Mouse (Mus musculus): ENCODE measurements around the gene Krt34.

Krt34 gene

DNA sequence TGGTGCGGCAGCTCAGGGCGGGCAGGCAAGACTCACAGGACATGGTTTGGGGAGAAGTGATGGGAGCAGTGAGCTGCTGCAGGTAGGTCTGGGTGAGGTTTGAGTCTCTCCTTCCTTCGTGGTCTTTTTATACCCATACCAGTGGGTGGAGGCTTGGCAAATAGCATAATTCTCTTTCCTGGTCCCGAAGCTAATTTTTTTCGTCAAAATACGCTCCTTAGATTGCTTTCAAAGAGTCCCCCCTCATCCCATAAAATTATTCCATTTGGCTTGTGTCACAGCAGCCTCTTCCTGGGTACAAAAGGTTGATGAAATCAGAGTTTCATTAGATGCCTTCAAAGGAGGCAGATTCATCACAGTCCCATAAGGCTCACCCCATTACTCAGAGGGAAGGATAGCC, at the start of gene Krt34:
TSS of gene Krt34 (minus strand) at position 101 of the 400 bp plus-strand sequence.
- CTCF ChIA-PET, result no interaction called here
- POLR2A ChIA-PET, result no interaction called here

DNA sequence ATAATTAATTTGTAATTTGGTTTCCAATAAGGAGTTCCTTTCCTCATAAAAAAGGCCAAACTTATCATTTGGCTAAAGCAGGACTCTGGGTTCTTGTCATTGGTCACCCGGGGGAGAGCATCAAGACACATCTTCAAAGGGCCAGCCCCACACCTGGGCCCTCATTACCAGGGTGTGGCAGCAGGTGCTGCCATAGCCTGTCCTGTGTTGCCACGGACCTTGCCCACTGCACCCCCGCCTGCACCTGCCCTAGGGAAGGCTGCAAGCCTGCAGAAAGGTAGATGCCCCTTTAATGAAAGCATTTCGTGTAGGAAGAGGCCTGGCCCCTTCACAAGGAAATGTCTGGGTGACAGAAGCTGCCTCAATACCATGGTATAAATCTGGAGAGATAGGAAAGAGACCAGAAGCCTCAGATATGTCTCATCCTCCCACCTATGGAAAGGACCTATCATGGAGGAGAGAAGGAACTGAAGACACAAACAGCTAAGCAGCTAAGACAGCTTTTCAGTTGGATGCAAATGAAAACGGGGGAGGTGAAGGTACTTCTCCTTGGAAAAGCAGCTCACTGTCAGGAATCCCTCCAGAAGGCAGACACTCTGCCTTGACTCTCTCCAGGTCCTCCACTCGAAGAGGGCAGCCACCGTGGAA, 47.1 kb upstream of the Krt34 start:
- POLR2A ChIA-PET, result no interaction called here
- CTCF ChIA-PET, result interaction anchor here in 1 of 4 experiments (1.2 kb wide), 1 partner anchor 81 kb away, joined by 3 read pairs; no protein-coding TSS in a partner anchor

DNA sequence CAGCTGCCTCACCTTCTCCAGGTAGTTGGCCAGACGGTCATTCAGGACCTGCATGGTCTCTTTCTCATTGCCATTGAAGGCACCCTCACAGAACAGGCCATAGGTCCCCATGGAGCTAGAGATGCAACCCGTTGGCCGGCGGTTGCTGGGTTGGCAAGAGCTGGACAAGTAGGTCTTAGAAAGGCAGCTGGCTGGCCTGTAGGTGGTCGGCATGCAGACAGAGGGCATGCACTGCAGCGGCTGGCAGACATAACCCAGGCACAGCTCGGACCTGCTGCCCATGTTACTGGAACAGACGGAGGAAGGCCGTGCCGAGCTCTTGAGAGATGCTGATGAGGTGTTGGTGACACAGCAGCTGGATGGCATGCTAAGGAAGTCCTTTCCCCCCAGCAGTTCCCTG, 46.5 kb upstream of the Krt34 start, which contains the start of gene Krt32:
TSS of gene Krt32 (minus strand) at position 366 of the 400 bp plus-strand sequence.
- ChIA-PET POLR2A (no interaction called here), CTCF (interaction anchor here in 1 of 4 experiments (1.2 kb wide), 1 partner anchor 81 kb away, joined by 3 read pairs; no protein-coding TSS in a partner anchor)

DNA sequence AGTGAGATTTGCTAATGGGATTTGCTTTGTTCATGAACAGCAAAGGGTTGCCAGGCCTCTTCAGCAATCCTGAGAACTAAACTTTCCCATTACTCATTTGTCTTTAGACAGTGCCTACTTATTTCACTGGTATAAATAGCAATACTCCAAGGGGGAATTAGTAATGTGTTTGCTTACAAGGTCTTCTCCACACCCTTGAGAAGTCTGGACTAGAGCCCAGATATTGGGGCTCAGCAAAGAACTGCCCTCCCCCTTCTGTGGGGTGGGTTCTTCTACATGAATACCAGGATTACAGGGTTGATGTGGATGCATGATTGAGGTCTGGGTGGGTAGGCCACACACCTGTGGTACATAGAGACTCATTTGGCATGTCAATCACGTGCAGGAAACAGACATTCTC, 32.5 kb upstream of the Krt34 start:
- CTCF ChIA-PET, result no interaction called here
- POLR2A ChIA-PET, result no interaction called here

DNA sequence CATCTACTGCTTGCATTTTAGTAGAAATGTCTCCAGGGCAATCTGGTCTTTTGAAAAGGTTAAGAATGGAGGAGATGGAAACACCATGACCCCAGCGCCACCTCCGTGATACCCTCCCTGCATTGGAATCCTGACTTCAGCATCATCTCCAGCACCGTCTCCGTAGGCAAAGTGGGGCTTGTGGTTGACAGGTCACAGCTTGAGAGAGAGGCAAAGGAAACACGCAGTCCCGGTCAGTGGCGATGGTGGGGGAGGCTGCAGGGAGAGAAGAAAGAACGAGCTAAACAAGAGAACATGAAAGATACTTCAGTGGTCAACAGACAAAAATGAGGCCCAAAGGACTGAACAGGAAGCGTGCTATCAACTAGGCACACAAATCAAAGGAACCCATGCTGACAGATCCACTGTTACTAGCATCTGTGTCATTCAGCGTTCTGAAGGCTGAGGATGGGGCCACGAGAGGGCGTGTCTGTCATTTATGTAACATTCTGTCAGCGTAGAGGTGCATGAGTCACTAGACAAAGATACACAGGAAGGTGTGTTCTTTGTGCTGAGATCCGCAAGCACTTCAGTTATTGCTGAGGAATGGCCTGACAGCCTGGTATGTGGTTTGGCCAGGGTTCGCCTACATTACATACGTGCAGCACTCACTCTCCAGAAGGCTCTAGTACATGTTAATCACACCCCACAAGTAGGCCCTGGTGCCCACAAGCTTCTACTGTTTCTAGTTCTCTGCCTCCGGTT, 26.1 kb upstream of the Krt34 start:
- CTCF ChIA-PET, result interaction anchor here in 1 of 4 experiments (0.6 to 1.1 kb wide), 2 partner anchors 60 to 101 kb away, joined by 4 read pairs; no protein-coding TSS in a partner anchor
- POLR2A ChIA-PET, result interaction anchor here in 1 of 4 experiments (0.5 kb wide), 1 partner anchor 80 kb away, joined by 5 read pairs; no protein-coding TSS in a partner anchor

DNA sequence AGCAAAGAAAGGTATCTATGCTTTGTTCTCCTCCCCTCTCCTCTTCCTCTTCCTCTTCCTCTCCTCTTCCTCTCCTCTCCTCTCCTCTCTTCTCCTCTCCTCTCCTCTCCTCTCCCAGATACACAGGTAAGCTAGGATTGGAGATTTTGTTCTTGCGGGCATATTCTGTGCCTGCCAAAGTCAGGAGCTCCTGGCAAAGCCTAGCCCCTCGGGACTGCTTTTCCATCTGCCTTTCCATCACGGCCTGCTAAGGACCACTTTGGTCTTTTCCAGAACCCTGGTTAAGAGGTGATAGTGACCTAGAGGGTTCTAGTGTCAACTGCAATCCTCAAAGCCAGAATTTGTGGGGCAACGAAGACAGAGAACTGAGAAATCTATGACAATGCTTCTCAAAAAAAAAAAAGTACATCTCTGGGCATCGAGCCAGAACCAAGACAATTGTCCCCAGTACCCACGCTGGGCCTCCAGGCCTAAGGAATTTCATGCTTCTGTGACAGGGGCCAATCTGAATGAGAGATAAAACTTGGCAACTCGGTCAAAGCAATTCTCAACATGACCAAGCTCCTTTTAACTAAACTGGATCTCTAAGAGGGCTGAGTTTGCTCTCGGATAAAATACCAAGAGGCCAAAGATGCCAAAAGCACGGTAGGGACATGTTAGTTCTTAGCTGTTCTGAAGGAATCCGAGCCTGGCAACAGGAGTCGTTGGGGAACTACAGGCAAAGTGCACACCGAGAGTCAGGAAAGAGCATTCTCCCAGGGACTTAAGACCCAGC, 25.1 kb upstream of the Krt34 start:
- CTCF ChIA-PET, result no interaction called here
- POLR2A ChIA-PET, result no interaction called here

DNA sequence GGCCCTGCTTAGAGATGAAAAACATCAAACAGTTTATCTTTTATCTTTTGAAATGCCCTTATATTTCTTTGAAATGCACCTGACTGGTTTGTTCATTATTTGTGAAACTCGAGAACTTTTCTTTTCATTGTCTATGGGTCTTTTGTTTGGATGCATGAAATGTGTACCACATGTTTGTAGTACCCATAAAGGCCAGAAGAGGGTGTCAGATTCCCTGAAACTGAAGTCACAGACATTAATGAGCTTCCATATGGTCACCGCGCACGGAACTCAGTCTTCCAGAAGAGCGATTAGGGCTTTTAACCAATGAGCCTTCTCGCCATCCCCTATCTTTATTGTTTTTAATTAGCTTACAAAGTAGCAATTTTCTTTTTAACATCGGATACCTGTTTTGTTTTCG, 17.5 kb upstream of the Krt34 start:
- ChIA-PET CTCF (interaction anchor here (0.5 to 2.3 kb wide), 27 partner anchors 11 to 241 kb away, joined by 3 to 28 read pairs (median 3); partner anchors contain the start of gene Krt9 (in 1 of the 4)), POLR2A (interaction anchor here in 1 of 4 experiments (0.8 to 0.9 kb wide), 2 partner anchors 228 to 939 kb away, joined by 3 to 4 read pairs; no protein-coding TSS in a partner anchor)

DNA sequence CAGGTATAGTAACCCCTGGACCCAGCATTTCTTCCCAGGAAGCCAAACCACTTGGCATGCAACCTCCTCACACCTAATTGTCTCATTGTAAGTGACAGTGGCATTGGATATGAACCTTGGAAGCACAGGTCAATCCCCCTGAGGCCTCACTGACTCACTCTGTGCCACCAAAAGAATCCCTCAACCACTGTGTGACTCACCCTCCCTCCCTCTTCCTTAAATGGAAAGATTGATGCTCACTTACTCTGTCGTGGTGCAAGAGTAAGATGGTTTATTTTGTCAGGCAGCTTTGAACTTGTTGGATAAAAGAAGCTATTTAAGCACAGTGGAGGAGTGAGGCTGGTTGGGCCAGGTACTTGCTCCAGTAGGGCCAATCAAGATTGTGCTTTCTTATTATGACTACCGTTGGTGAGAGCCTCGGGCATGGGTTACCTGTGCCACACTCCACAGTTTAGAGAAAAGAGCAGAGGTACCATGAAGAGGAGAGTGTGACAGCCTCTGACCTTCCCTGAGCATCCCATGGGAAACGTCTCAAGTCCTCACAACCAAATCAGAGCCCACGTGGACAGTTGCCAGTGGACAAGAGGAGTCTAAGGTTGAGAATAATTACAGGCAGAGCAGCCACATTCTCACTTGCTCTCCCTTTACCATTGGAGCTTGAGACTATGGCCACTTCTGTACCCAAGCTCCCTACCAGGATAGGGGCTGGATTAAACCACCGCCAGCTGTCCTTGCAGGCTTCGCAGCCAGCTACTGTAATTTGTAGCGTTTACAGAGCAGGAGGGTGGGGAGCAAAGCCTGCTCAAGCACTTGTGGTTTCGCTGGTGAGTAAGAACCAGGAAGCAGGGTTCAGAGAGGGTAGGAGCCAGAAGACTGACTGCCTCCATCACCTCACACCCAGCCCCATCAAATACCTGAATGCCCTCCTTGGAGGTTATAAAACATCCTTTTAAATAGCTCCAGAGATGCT, 14.6 kb upstream of the Krt34 start:
- CTCF ChIA-PET, result no interaction called here
- POLR2A ChIA-PET, result interaction anchor here in 1 of 4 experiments (1.3 kb wide), 1 partner anchor 57 kb away, joined by 3 read pairs; no protein-coding TSS in a partner anchor

DNA sequence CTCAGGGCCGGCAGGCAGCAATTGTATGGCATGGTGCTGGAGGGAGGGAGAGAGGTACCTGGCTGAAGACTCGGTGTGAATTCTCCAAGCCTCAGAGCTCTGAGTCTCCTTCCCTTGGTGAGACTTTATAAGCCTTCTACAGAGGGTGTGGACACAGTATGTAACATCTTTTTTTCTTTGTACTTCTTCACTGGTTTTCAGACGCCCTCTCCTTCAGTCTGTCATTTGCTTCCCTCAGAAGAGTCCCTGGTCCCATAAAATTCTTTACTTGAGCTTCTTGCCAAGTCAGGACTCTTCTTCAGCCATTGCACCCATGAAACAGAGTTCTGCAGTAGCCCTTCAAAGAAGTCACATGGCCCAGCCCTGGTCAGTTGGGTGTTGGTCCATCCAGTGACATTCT, 9.1 kb upstream of the Krt34 start, which contains the start of gene Krt31:
TSS of gene Krt31 (minus strand) at position 101 of the 400 bp plus-strand sequence.
- CTCF ChIA-PET, result no interaction called here
- POLR2A ChIA-PET, result no interaction called here

DNA sequence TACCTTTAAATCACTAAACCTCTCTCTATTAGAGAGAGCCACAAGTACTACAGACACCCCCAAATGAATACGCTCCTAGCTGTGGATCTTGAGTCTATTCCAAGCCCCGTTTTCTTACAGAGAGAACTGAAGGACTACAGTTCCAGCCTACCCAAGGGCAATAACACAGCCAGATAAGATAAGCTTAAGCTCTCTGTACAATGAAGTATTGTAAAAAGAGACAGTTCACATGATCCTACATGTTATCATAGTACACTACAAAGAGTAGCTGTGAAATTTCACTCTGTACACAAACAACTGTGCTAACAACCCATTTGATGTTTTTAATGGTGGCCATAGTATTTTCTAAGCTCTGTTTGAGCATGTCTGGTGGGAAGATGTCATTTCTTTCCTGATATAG, 5.8 kb upstream of the Krt34 start:
- CTCF ChIA-PET, result interaction anchor here in 2 of 4 experiments (0.9 to 1.2 kb wide), 1 partner anchor 12 kb away, joined by 3 read pairs; no protein-coding TSS in a partner anchor
- POLR2A ChIA-PET, result no interaction called here

DNA sequence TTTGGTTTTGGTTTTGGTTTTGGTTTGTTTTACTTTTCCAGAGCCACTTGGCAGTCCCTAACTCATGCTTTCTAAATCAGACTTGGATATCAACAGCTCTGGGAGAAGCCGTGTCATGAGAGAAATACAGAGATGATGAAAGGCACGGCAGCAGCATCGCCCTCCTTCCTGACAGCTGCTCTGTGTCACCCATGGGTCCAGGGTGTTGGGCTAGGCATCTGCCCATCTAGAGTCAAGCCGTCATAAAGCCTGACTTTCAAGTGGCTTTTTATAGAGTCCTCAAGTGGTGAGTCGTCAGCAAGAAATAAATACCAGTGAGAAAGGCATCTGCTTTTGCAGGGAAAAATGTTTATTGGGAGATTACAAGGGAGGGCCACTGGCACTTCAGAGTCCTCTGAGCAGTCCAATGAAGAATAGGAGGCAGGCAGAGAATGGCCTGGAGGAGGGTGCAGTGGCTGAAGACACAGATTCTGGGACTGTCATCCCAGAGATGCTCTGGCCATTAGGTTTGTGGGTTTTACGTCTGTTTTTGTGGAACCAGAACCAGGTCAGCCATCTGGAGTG, 5.0 kb upstream of the Krt34 start:
- POLR2A ChIA-PET, result no interaction called here

DNA sequence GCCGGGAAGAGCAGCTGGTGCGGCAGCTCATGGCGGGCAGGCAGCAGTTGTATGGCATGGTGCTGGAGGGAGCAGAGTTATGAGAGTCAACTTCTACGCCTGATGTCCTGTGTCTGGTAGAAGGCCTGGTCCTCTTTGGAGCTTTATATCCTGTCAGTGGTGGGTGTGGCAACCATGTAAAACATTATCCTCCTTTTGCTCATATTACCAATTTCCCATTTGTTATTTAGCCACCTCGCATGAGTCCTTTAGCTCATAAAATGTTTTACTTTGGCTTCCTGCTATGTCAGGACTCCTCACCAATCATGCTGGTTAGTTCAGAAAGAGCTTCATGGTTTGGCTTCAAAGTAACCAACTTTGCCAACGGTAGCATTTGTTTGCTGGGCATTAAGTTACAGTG, 11.6 kb downstream of the Krt34 start, which contains the start of gene Krt33b:
TSS of gene Krt33b (minus strand) at position 101 of the 400 bp plus-strand sequence.
- CTCF ChIA-PET, result interaction anchor here in 1 of 4 experiments (1.5 kb wide), 1 partner anchor 139 kb away, joined by 3 read pairs; no protein-coding TSS in a partner anchor
- POLR2A ChIA-PET, result no interaction called here

More for the DNA sequence above, 5.0 kb upstream of the Krt34 start:
- CTCF ChIA-PET, result no interaction called here

DNA sequence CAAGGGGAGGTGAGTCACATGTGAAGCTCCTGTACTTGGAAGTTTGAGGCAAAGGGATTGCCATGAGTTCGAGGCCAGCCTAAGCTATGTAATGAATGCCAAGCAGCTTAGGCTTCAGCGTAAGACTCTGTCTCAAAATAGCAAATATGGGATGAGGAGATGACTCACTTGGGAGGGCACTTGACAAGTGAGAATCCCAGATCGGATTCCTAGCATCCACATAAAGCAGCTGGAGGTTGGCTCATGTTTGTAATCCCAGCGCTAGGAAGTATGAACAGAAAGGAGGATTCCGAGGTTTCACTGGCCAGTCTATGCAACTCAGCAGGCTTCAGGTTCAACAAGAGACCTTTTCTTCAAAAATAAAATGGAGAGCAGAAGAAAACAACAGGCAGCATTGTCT, 19.9 kb downstream of the Krt34 start:
- CTCF ChIA-PET, result interaction anchor here in 1 of 4 experiments (0.6 kb wide), 1 partner anchor 711 kb away, joined by 3 read pairs; no protein-coding TSS in a partner anchor
- POLR2A ChIA-PET, result interaction anchor here in 1 of 4 experiments (0.6 kb wide), 1 partner anchor 558 kb away, joined by 4 read pairs; no protein-coding TSS in a partner anchor

DNA sequence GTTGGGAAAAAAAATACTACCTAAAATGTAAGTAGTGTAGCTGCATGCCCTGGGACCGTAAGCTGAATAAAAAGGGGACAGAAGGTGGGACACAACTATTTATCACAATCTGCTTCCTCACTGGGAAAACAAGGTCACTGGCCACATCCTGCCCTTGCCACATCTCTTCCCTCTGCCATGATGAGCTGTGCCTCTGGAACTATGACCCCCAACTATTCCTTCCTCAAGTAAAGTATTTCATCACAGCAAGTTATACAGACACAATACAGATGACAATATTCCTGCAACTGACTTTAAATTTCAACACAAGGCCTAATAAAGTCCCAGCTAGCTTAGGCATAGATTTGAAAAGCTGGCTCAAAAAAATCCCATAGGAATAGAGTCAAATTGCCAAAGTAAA, 21.9 kb downstream of the Krt34 start:
- ChIA-PET CTCF (interaction anchor here in 1 of 4 experiments (1.0 kb wide), 1 partner anchor 12 kb away, joined by 4 read pairs; no protein-coding TSS in a partner anchor), POLR2A (no interaction called here)

DNA sequence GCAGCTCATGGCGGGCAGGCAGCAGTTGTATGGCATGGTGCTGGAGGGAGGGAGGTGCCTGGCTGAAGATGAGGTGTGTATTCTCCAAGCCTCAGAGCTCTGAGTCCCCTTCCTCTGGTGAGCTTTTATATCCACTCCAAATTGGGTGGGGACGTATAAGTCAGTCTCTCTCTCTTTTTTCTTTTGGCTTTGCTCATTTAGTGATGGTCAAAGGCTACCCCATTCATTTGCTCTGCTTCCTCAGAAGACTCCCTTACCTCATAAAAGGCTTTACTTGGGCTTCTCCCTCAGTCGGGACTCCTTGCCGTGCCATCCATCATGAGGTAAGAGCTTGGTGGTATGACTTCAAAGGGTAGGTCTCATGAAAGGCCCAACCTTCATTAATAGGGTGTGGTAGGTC, 25.2 kb downstream of the Krt34 start, which contains the start of gene Krt33a:
TSS of gene Krt33a (minus strand) at position 101 of the 400 bp plus-strand sequence.
- ChIA-PET POLR2A (no interaction called here), CTCF (interaction anchor here in 1 of 4 experiments (0.9 kb wide), 1 partner anchor 9 kb away, joined by 3 read pairs; no protein-coding TSS in a partner anchor)

DNA sequence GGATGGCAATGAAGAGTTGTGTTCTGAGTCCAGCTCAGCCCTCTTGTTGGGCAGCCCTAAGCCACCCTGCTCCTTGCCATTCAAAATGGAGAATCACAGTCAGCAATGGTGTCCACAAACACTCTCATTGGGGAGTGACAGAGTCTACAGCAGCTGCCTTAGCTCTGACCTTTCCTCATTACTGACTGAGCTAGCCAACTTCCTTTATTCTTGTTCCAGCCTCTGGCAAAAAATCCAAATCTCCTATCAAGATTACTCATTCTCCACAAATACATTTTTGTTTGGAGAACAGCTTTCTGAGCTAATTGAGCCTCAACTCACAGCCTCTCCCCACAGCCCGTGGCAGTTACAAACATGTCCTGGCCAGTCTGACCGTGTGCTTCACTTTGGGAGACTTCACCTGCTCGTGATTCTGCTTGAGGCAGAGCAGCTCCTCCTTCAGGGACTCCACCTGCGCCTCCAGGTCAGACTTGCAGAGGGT, 27.6 kb downstream of the Krt34 start:
- POLR2A ChIA-PET, result interaction anchor here in 1 of 4 experiments (0.6 kb wide), 1 partner anchor 616 kb away, joined by 3 read pairs; no protein-coding TSS in a partner anchor
- CTCF ChIA-PET, result no interaction called here

DNA sequence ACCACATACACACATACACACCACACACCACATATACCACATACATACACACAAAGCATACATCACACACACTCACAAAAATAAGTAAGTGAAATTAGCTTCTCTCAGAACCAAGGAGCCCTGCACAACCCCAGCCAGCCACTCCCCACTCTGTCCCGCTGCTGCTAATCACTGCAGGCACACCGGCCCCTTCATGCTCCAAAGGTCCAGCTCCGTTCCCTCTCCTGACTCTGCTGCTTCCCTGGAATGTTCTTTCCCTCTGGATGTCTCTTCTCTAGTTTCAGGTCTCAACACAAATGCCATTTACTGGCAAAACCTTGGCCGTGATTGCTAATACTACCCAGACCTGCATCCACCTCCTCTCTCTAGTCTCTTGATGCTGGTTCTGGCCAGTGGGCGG, 30.7 kb downstream of the Krt34 start:
- POLR2A ChIA-PET, result no interaction called here
- CTCF ChIA-PET, result no interaction called here

DNA sequence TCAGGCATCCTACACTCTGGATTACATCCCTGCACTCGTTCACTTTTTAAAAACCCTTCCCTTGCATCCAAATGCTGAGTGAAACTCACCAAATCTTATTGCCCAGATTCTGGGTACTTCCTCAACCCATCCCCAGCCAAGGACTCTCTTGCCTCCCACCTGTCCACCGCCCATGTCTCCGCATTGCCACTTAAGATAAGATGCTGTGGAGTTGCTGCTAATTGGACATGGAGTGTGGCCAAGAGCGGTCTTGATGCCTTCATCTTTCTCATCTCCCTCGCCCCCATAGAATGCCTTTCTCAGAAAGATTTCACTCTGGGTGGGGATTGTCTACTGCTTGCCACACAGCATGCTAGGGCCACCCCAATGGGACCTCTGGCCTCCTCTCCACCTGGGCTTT, 33.0 kb downstream of the Krt34 start:
- CTCF ChIA-PET, result no interaction called here
- POLR2A ChIA-PET, result no interaction called here
